Mouse (Mus musculus): Measurements from ENCODE around the gene Nmi.
A peak's percentile ranks its signal among the peaks of the same experiment; 100 is the strongest.
"Not testable (repeated sequence)": the region's sequence is repeated elsewhere in the genome, so short reads cannot be mapped to it uniquely, and the experiment has no call there.

Gene Nmi

GRCm38 (mm10) chr2:51973410-51973968, at the start of gene Nmi:
Nmi (minus strand) TSS chr2:51973494.
- no peak for DNase-seq (ENCODE audit: low spot score in 2 of 2)

- no peak for DNase-seq (ENCODE audit: low spot score in 2 of 2)
These were observed 43.1 kb upstream of the Nmi start for GRCm38 (mm10) chr2:52016361-52016760.

- DNase-seq (ENCODE audit: low spot score in 2 of 2) = no peak
These were observed 40.1 kb upstream of the Nmi start for GRCm38 (mm10) chr2:52013306-52013820.

GRCm38 (mm10) chr2:52011820-52012219, 38.5 kb upstream of the Nmi start:
- not testable (repeated sequence) for DNase-seq (ENCODE audit: low spot score in 2 of 2)

- DNase-seq (ENCODE audit: low spot score in 2 of 2) = no peak
These were observed 33.1 kb upstream of the Nmi start for GRCm38 (mm10) chr2:52006380-52006779.

GRCm38 (mm10) chr2:52002299-52002698, 29.0 kb upstream of the Nmi start:
- not testable (repeated sequence) for DNase-seq (ENCODE audit: low spot score in 2 of 2)

- no peak for DNase-seq (ENCODE audit: low spot score in 2 of 2)
These were observed 28.2 kb upstream of the Nmi start for GRCm38 (mm10) chr2:52001521-52001920.

- no peak for DNase-seq (ENCODE audit: low spot score in 2 of 2)
These were observed 26.7 kb upstream of the Nmi start for GRCm38 (mm10) chr2:51999996-52000395.

GRCm38 (mm10) chr2:51991447-51991846, 18.2 kb upstream of the Nmi start:
- no peak for DNase-seq (ENCODE audit: low spot score in 2 of 2)

GRCm38 (mm10) chr2:51989559-51989958, 16.3 kb upstream of the Nmi start:
- no peak for DNase-seq (ENCODE audit: low spot score in 2 of 2)

GRCm38 (mm10) chr2:51986695-51987094, 13.4 kb upstream of the Nmi start:
- no peak for DNase-seq (ENCODE audit: low spot score in 2 of 2)

- DNase-seq (ENCODE audit: low spot score in 2 of 2) = no peak
These were observed 12.9 kb upstream of the Nmi start for GRCm38 (mm10) chr2:51986157-51986556.

GRCm38 (mm10) chr2:51985241-51985640, 11.9 kb upstream of the Nmi start:
- no peak for DNase-seq (ENCODE audit: low spot score in 2 of 2)

GRCm38 (mm10) chr2:51982288-51982687, 9.0 kb upstream of the Nmi start:
- DNase-seq (ENCODE audit: low spot score in 2 of 2) = no peak

GRCm38 (mm10) chr2:51981630-51982029, 8.3 kb upstream of the Nmi start:
- DNase-seq (ENCODE audit: low spot score in 2 of 2) = no peak

GRCm38 (mm10) chr2:51972641-51973409, 469 bp downstream of the Nmi start:
- DNase-seq (ENCODE audit: low spot score in 2 of 2) = peak in 1 of 2 experiments; percentile 10

- DNase-seq (ENCODE audit: low spot score in 2 of 2) = no peak
These were observed 1.2 kb downstream of the Nmi start for GRCm38 (mm10) chr2:51972142-51972541.

GRCm38 (mm10) chr2:51970897-51971296, 2.4 kb downstream of the Nmi start:
- no peak for DNase-seq (ENCODE audit: low spot score in 2 of 2)

- no peak for DNase-seq (ENCODE audit: low spot score in 2 of 2)
These were observed 6.0 kb downstream of the Nmi start for GRCm38 (mm10) chr2:51967288-51967687.

- no peak for DNase-seq (ENCODE audit: low spot score in 2 of 2)
These were observed 19.6 kb downstream of the Nmi start for GRCm38 (mm10) chr2:51953648-51954204.

- DNase-seq (ENCODE audit: low spot score in 2 of 2) = no peak
These were observed 22.4 kb downstream of the Nmi start for GRCm38 (mm10) chr2:51950876-51951275.

- no peak for DNase-seq (ENCODE audit: low spot score in 2 of 2)
These were observed 25.0 kb downstream of the Nmi start for GRCm38 (mm10) chr2:51948105-51948830.

Measured in frontal cortex, postnatal 14 days (tissue).